Mouse (Mus musculus): ENCODE measurements around the gene Tmprss11e.

Tmprss11e gene

GRCm38 (mm10) chr5:86745715-86746114, at the start of gene Tmprss11e:
TSS of gene Tmprss11e (minus strand) at chr5:86745815.
- no peak for DNase-seq

DNA sequence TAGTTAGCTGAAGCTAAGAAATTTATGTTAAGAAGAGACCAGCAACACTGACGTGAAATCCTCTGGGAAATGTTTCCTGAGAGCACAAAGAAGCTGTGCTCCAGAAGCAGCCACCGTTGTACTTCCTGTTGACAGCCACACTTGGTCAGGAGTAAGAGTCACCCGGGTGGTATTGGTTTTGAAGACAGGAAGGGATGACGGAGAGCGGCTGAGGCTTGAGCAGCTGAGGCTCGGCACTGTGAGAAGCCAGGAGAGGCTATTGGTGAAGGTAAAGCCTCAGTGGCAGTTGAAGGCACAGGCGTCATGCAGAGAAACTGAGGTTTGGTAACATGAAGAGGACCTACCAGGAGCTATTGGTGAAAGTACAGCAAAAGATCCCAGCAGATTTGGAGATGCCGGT, 47.2 kb upstream of the Tmprss11e start:
- no peak for DNase-seq

DNA sequence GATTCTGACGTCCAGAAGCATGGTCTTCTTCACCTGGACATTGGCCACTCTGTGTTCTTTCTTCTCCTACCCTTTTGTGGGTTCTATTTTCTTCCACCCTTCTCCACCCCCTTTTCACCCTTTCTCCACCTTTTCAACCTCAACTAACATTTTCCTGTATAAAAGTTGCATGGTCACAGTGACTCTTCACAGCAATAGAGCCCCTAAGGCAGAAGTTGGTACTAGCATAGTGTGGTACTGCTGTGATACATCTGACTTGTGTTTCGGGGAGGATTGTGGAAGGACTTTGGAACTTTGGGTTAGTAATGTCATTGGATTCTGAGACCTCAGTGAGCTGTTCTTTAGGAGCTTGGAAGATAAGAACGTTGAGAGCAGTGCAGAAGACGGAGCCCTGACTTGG, 46.6 kb upstream of the Tmprss11e start:
- no peak for DNase-seq

- DNase-seq: no peak
These were observed 44.3 kb upstream of the Tmprss11e start for GRCm38 (mm10) chr5:86789954-86790353.

GRCm38 (mm10) chr5:86786798-86787197, 41.2 kb upstream of the Tmprss11e start:
- no peak for DNase-seq

DNA sequence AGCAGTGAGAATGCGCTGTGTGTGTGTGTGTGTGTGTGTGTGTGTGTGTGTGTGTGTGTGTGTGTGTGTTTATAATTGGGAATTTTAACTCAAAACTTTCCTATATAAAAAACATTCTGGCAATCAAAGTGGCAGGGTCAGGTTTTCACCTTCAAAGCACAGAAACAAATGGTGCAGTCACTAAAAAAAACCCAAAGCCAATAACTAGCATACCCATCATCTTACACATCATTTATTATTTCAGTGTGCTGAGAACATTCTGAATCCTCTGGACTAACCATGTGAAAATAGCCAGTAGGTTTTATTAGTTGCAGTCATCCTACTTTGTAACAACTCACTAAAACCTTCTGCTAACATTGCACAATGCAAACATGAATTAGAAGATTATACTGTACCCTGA, 38.6 kb upstream of the Tmprss11e start:
- DNase-seq: no peak

- no peak for DNase-seq
These were observed 37.4 kb upstream of the Tmprss11e start for GRCm38 (mm10) chr5:86783059-86783458.

- DNase-seq: no peak
These were observed 32.9 kb upstream of the Tmprss11e start for GRCm38 (mm10) chr5:86778471-86778870.

DNA sequence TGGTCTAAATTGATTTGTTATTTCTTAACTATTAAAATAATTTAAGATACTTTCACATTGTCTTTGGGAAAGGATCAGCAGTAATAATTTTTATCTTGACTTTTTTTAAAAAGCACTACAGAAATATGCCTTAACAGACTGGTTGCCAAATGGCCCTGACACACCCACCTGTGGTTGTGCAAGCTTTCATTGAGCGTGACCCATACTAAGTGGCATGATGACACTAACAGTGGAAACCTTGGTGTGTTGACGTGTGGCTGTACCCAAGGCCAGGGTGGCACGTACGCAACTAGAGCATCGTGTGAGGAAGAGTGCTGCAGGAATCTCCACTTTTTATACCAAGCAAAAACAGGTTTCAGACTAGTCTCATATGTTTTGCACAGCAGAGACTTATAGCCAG, 31.3 kb upstream of the Tmprss11e start:
- no peak for DNase-seq

GRCm38 (mm10) chr5:86771010-86771409, 25.4 kb upstream of the Tmprss11e start:
- no peak for DNase-seq

DNA sequence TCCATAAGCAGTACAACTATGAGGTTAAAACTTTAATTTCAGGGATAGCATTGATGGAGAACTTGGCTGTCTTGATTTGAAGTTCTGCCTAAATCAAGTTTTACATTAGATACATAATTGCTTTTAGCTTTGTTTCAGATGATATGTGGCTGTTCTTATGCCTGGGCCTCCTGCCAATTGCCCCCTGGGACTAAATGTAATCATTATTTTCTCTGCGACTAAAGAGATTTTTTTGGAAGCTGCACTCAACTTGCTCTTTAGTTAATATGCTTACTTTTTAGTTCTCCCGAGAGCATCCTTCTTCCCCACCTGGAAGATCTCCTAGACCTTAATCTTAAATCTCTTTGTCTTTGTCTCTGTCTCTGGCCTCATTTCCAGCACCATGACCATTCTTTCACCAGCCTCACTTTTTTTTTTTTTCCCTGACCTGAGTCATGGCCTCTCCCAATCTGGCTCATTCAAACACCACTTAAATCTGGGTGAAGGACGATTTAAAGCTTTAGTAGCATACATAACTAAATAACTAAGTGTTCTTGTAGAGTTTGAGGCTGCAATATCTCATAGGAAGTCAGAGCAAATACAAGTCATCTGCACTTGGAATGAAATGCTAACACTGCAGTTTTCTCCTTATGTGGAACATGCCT, 23.5 kb upstream of the Tmprss11e start:
- no peak for DNase-seq

GRCm38 (mm10) chr5:86742796-86743195, 2.8 kb downstream of the Tmprss11e start:
- no peak for DNase-seq

GRCm38 (mm10) chr5:86741146-86741545, 4.5 kb downstream of the Tmprss11e start:
- no peak for DNase-seq

DNA sequence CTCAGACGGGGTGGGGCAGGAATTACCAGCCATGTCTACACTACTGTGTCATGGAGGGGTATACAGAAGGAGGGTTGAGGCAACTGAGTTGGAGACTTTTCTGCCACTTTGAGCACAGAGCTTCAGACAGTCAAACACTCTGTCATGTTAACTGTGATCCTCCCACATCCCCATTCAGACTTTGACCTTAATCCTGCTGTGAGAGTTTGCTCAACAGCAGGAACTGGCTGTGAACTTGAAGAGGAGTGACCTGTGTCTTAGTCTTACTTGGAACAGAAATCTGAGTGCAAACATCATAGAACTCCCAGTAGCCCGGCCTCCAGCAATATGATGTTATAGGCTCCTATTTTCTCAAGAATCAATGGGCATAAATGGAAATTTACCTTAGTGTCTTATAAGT, 9.8 kb downstream of the Tmprss11e start:
- DNase-seq: no peak

DNA sequence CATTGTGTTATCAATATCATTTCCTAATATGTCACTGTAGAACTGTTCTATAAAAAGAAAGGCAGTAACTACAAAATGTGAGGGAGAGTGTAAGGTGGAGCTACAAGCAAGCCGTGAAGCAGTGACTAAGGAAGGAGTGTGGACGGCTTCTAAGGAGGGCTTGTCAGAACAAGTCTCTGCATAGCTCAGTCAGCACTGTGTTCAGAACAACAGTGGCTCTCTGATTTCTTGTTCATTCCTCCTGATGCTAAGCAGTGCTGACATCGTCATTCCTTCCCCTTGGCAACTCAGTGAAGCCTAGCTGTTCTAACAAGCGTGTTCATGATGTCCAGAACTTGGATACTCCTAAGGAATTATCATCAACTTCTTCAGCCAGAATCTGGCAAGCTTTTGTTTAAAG, 15.0 kb downstream of the Tmprss11e start:
- no peak for DNase-seq

DNA sequence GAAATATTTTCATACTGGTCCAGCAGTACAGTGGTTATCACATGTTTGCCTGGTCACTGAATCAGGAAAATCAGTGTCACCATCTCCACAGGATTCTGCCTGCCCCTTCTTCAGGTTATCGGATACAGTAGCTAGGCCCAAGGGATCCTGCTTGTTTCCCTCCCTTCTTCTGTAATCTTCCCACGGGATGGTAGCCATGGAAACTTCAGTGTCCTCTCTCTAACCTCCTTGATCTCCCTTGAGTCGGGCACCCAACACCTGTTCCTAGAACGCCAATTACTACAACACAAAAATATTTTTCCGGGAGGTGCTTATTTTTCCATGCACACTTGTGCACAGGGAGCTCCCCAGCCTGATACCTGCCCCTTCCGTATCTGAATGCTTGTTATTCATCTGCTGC, 17.0 kb downstream of the Tmprss11e start:
- DNase-seq: no peak

DNA sequence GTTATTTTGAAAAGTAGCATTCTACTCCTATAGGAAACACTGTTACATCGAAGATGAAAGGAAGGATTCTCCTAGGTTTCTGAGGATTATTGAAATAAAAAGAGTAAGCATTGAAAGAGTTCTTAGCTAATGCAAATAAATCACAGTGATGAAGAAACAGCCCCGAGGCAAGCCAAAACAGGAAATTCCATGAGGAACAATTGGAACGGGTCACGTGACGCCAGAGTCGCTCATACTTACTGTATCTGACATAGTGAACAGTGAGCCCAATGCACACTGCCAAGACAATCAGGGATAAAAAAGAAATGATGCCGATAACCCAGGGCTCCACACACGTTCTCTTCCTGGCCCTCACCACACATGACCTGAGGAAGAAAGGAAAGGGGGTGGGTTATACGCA, 18.6 kb downstream of the Tmprss11e start:
- no peak for DNase-seq

- DNase-seq: no peak
These were observed 20.6 kb downstream of the Tmprss11e start for GRCm38 (mm10) chr5:86725021-86725420.

- no peak for DNase-seq
These were observed 22.7 kb downstream of the Tmprss11e start for GRCm38 (mm10) chr5:86722820-86723460.

DNA sequence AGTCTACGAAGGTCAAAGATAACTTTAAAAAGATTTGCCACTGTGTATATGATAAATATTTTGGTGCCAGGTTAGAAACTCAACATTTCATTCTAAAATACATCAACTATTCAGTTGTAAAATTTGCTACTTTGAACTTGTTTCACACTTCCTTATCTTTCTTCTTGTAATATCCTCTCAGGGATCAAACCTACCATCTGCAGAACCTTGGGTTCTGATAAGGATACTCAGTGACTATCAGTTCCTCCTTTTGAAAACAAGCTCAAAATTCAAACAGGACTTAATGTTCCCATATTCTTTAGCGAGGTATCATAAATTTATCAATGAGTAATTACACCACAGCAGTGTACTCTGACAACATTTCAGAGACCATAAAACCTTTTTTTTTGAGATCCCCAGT, 30.6 kb downstream of the Tmprss11e start:
- no peak for DNase-seq

- DNase-seq: no peak
These were observed 40.7 kb downstream of the Tmprss11e start for GRCm38 (mm10) chr5:86704923-86705322.

DNA sequence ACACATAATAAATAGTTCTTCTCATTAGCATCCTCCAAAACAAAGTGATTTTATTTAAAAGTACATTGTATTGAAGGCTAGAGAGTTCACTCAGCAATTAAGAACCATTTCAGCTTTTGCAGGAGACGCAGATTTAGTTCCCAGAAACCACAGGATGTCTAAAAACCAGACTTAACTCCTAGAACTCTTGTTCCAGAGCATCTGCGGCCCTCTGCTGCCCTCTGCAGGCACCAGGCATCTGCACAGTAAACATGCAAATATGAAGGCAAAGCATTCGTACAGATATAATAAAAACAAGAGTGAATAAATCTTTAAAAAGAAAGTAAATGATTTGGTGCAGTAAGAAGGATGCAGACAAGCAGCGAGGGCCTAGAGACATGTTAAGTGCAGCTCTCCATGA, 60.9 kb downstream of the Tmprss11e start:
- DNase-seq: no peak

GRCm38 (mm10) chr5:86676262-86676661, 69.4 kb downstream of the Tmprss11e start, which contains the start of gene Tmprss11b:
TSS of gene Tmprss11b (minus strand) at chr5:86676362.
- DNase-seq: no peak

All from cerebellum, adult 9-11 months (tissue).